Mouse (Mus musculus): ENCODE results near the gene Sh3bp4.

- peak; percentile 25; the same call in 1 of the 2 replicates for TF ChIP-seq POLR2A (IDR thresholded peaks at IDR 0.05; ENCODE audit: borderline replicate concordance, control insufficient read depth, low read depth, low read length)
- no peak for TF ChIP-seq CTCF (IDR thresholded peaks at IDR 0.05; ENCODE audit: control insufficient read depth, insufficient read depth, low read length)
Measured at GRCm38 (mm10) chr1:89069479-89070102, 624 bp upstream of the Sh3bp4 start.

Measured in bone marrow, adult 2 months (tissue).